9 mouse cellular contexts compared by ENCODE assay signal in genomic region chr2:119758844-119759835, GRCm38 (mm10). TPM values are rescaled to one million over a fixed set of nuclear protein-coding genes. Genes with fewer than 3 reads are reported as not detected.
DNase-seq lines count a peak whose midpoint lies in the region; ATAC-seq and TF ChIP-seq lines count a peak whose summit lies in the region.
"Had no signal": no experiment of that assay in that cellular context is flagged by ENCODE, and none has a peak within 500 bp of the region (broad histone marks: within the 10 kb centered on the region; RNA-seq: fewer than 3 reads in every experiment).

No protein-coding gene starts in this region.

- peaks cover 15% of the 10 kb centered on the region for H3K27me3 ChIP-seq in heart, adult 2 months (ENCODE audit: control insufficient read depth, insufficient read depth, low read length)
- peaks cover 67% of the 10 kb centered on the region for H3K27me3 ChIP-seq in megakaryocyte, embryonic 14.5 days (replicated peaks)
- H3K27me3 ChIP-seq in stomach, postnatal 0 days (ENCODE audit: control insufficient read depth, insufficient read depth, low read length) = peaks cover 9% of the 10 kb centered on the region; the same call in 1 of the 2 replicates

- H3K79me2 ChIP-seq in heart, adult 2 months (replicated peaks; ENCODE audit: control insufficient read depth, insufficient read depth, low read length) = no peaks in the 10 kb centered on the region

- no peak overlapping the region for H3K9ac ChIP-seq in heart, adult 2 months (ENCODE audit: low read depth, low read length)
- peak overlapping the region; percentile 51; the same call in 1 of the 2 replicates for H3K9ac ChIP-seq in stomach, postnatal 0 days (ENCODE audit: low read length)

- no peak for DNase-seq in heart, adult 2 months
- no peak for DNase-seq in heart, adult 8-10 months (ENCODE audit: low spot score)
- DNase-seq in R1 (ENCODE audit: low read depth, low spot score) = peak; percentile 46
- no peak for DNase-seq in stomach, postnatal 0 days (ENCODE audit: low spot score)
- DNase-seq in gastrocnemius, postnatal 36 days = no peak
- DNase-seq in gastrocnemius, postnatal 14 days = no peak

- WGBS in heart, adult 2 months = 9% methylated on average over 44 of the region's 44 CpGs
- 9% methylated on average over 43 of the region's 44 CpGs for WGBS in stomach, postnatal 0 days

- H3K36me3 ChIP-seq in heart, adult 2 months (ENCODE audit: control insufficient read depth, insufficient read depth, low read length) = no peaks in the 10 kb centered on the region
- peaks cover 13% of the 10 kb centered on the region for H3K36me3 ChIP-seq in megakaryocyte, embryonic 14.5 days (replicated peaks; ENCODE audit: low read length)
- H3K36me3 ChIP-seq in stomach, postnatal 0 days (ENCODE audit: control insufficient read depth, insufficient read depth, low read length) = no peaks in the 10 kb centered on the region

- peak overlapping the region; percentile 100 for H3K4me2 ChIP-seq in stomach, postnatal 0 days (replicated peaks; ENCODE audit: low read depth)

- no peak for TF ChIP-seq CTCF in heart, adult 2 months (IDR thresholded peaks at IDR 0.05)
- TF ChIP-seq CTCF in stomach, postnatal 0 days (IDR thresholded peaks at IDR 0.05; ENCODE audit: low read depth) = no peak

- no peak for TF ChIP-seq EP300 in heart, adult 2 months (IDR thresholded peaks at IDR 0.05; ENCODE audit: insufficient read depth, low read depth, low read length)
- no peak for TF ChIP-seq EP300 in stomach, postnatal 0 days (optimal IDR thresholded peaks at IDR 0.05)

- H3K27ac ChIP-seq in heart, adult 2 months = no peak overlapping the region
- no peak overlapping the region for H3K27ac ChIP-seq in stomach, postnatal 0 days (replicated peaks)
- H3K27ac ChIP-seq: macrophage had no signal

- peaks cover 1% of the 10 kb centered on the region; the same call in 1 of the 2 replicates for H3K4me1 ChIP-seq in heart, adult 2 months (ENCODE audit: control insufficient read depth, insufficient read depth, low read length)
- peaks cover 35% of the 10 kb centered on the region for H3K4me1 ChIP-seq in megakaryocyte, embryonic 14.5 days
- no peaks in the 10 kb centered on the region for H3K4me1 ChIP-seq in stomach, postnatal 0 days (replicated peaks; ENCODE audit: control insufficient read depth, insufficient read depth)

- peak; percentile 18 to 46; a peak in 2 of 4 replicates for ATAC-seq in hematopoietic stem cell, adult 5-6 weeks (replicated peaks in 1 of 2; ENCODE audit: insufficient read depth in 1 of 2, low FRiP score in 2 of 2, low TSS enrichment in 1 of 2, low read depth in 1 of 2, poor library complexity in 2 of 2, severe bottlenecking in 2 of 2)
- ATAC-seq in stomach, postnatal 0 days (ENCODE audit: low FRiP score, low TSS enrichment) = no peak

- intact Hi-C loops in heart, adult 2 months (cut with DNase I) = no loop called here
- intact Hi-C loops in gastrocnemius, postnatal 36 days (cut with DNase I) = no loop called here
- intact Hi-C loops in gastrocnemius, postnatal 14 days (cut with DNase I; ENCODE audit: low total_unique reads) = no loop called here

- peak overlapping the region; percentile 62 for H3K4me3 ChIP-seq in heart, adult 2 months
- H3K4me3 ChIP-seq in megakaryocyte, embryonic 14.5 days (replicated peaks) = peak overlapping the region; percentile 93
- H3K4me3 ChIP-seq in stomach, postnatal 0 days (ENCODE audit: low read depth, low read length) = peak overlapping the region; percentile 71

- H3K9me3 ChIP-seq in megakaryocyte, embryonic 14.5 days = no peaks in the 10 kb centered on the region
- H3K9me3 ChIP-seq in stomach, postnatal 0 days (ENCODE audit: control insufficient read depth, low read length) = no peaks in the 10 kb centered on the region

- no peak for TF ChIP-seq POLR2A in heart, adult 2 months (IDR thresholded peaks at IDR 0.05; ENCODE audit: insufficient read depth, low read depth, low read length)

RNA-seq across cellular contexts. Expression of gene Ltk, which starts 1.1 kb away (rescaled TPM):
- total RNA-seq in heart, adult 2 months (2021) = not detected
- polyA plus RNA-seq in heart, adult 2 months (2012; rRNA removed) = 0.09 and 0.39 TPM in 2 replicates
- total RNA-seq in heart, adult 8-10 months (2022) = not detected
- total RNA-seq in hematopoietic stem cell, adult 5-6 weeks (2017) = not detected in 2 replicates
- polyA plus RNA-seq in megakaryocyte, embryonic 14.5 days (2012; ENCODE audit: insufficient read depth, low replicate concordance) = 0.25 TPM in 1 of 2 replicates, not detected in the other
- polyA plus RNA-seq in stomach, postnatal 0 days (2015; fragmentation: Nextera tagmentation; extraction: Ambion mirVana) = 2.2 and 2.3 TPM in 2 replicates
- total RNA-seq in gastrocnemius, postnatal 36 days (2021) = not detected
- total RNA-seq in gastrocnemius, postnatal 14 days (2021) = not detected
- polyA plus RNA-seq: macrophage had no signal

RNA-seq across cellular contexts. Expression of gene Itpka, which starts 17.0 kb away (rescaled TPM):
- under 1 TPM; 0.52 to 0.59 TPM for total RNA-seq in heart, adult 2 months (2021)
- polyA plus RNA-seq in heart, adult 2 months (2012; rRNA removed) = 0.44 and 1.3 TPM in 2 replicates
- total RNA-seq in heart, adult 8-10 months (2022) = under 1 TPM; 0.23 to 0.79 (median 0.54) TPM
- total RNA-seq in hematopoietic stem cell, adult 5-6 weeks (2017) = 1.7 TPM in 1 of 2 replicates, not detected in the other
- polyA plus RNA-seq in megakaryocyte, embryonic 14.5 days (2012; ENCODE audit: insufficient read depth, low replicate concordance) = 0.04 and 1.9 TPM in 2 replicates
- 9.8 and 12.1 TPM in 2 replicates for polyA plus RNA-seq in stomach, postnatal 0 days (2015; fragmentation: Nextera tagmentation; extraction: Ambion mirVana)
- not detected for total RNA-seq in gastrocnemius, postnatal 36 days (2021)
- under 1 TPM in 1 of 2 experiments, not detected in 1; 0.20 TPM for total RNA-seq in gastrocnemius, postnatal 14 days (2021)
- polyA plus RNA-seq: macrophage had no signal

RNA-seq across cellular contexts. Expression of gene Rpap1, which starts 28.2 kb away (rescaled TPM):
- total RNA-seq in heart, adult 2 months (2021) = 10 to 100 TPM; 12.2 to 13.3 TPM
- polyA plus RNA-seq in heart, adult 2 months (2012; rRNA removed) = 10.5 and 12.1 TPM in 2 replicates
- 10 to 100 TPM; 11.9 to 13.7 (median 13.4) TPM for total RNA-seq in heart, adult 8-10 months (2022)
- 9.2 and 10.5 TPM in 2 replicates for total RNA-seq in hematopoietic stem cell, adult 5-6 weeks (2017)
- 8.7 and 9.1 TPM in 2 replicates for polyA plus RNA-seq in megakaryocyte, embryonic 14.5 days (2012; ENCODE audit: insufficient read depth, low replicate concordance)
- polyA plus RNA-seq in stomach, postnatal 0 days (2015; fragmentation: Nextera tagmentation; extraction: Ambion mirVana) = 10.1 and 10.4 TPM in 2 replicates
- 10 to 100 TPM; 14.3 to 14.7 TPM for total RNA-seq in gastrocnemius, postnatal 36 days (2021)
- 10 to 100 TPM; 12.7 to 12.9 TPM for total RNA-seq in gastrocnemius, postnatal 14 days (2021)

RNA-seq across cellular contexts. Expression of gene Tyro3, which starts 38.4 kb away (rescaled TPM):
- 1 to 10 TPM; 1.2 to 1.5 TPM for total RNA-seq in heart, adult 2 months (2021)
- 1.6 and 2.7 TPM in 2 replicates for polyA plus RNA-seq in heart, adult 2 months (2012; rRNA removed)
- 1 to 10 TPM; 1.7 to 3.3 (median 2.2) TPM for total RNA-seq in heart, adult 8-10 months (2022)
- 0.50 TPM in 2 replicates for total RNA-seq in hematopoietic stem cell, adult 5-6 weeks (2017)
- 0.64 TPM in 1 of 2 replicates, not detected in the other for polyA plus RNA-seq in megakaryocyte, embryonic 14.5 days (2012; ENCODE audit: insufficient read depth, low replicate concordance)
- 20.6 and 22.8 TPM in 2 replicates for polyA plus RNA-seq in stomach, postnatal 0 days (2015; fragmentation: Nextera tagmentation; extraction: Ambion mirVana)
- under 1 TPM; 0.57 to 0.74 TPM for total RNA-seq in gastrocnemius, postnatal 36 days (2021)
- total RNA-seq in gastrocnemius, postnatal 14 days (2021) = 1 to 10 TPM; 1.8 to 3.6 TPM
